Mouse (Mus musculus) intestine, postnatal 0 days (tissue): ENCODE measurements around the gene Mydgf. TPM values are rescaled to one million over a fixed set of nuclear protein-coding genes. Genes with fewer than 3 reads are reported as not detected.

Experiments
- ATAC-seq: fragments of 200-750 bp; cut with Nextera tagmentation; 2 replicates; pipeline ENCODE4 v1.8.0; 2017; ENCODE audit warnings: mild to moderate bottlenecking, moderate TSS enrichment, moderate library complexity
- H3K27ac ChIP-seq: fragments of 300-500 bp; sonication (generic); 2 replicates; pipeline ENCODE4 v1.5.1; 2014; ENCODE audit warnings: mild to moderate bottlenecking, low read depth, low read length, moderate library complexity
- H3K27me3 ChIP-seq: fragments of 300-500 bp; sonication (generic); replicated peaks from 2 replicates; pipeline ENCODE4 v1.6.1; 2014; ENCODE audit warnings: low read length, mixed read lengths; ENCODE audit not compliant: control insufficient read depth, insufficient read depth
- H3K36me3 ChIP-seq: fragments of 300-500 bp; sonication (generic); 2 replicates; pipeline ENCODE4 v1.6.1; 2014; ENCODE audit warnings: mild to moderate bottlenecking, moderate library complexity; ENCODE audit not compliant: control insufficient read depth, insufficient read depth
- H3K4me1 ChIP-seq: fragments of 300-500 bp; sonication (generic); replicated peaks from 2 replicates; pipeline ENCODE4 v1.6.1; 2014; ENCODE audit warnings: antibody characterized with exemption, low read length, mixed read lengths; ENCODE audit not compliant: control insufficient read depth, insufficient read depth
- H3K4me2 ChIP-seq: fragments of 300-500 bp; sonication (generic); replicated peaks from 2 replicates; pipeline ENCODE4 v1.6.1; 2014; ENCODE audit warnings: low read depth, mild to moderate bottlenecking, moderate library complexity
- H3K4me3 ChIP-seq: fragments of 300-500 bp; sonication (generic); 2 replicates; pipeline ENCODE4 v1.5.1; 2014; ENCODE audit warnings: low read depth, low read length
- H3K9ac ChIP-seq: fragments of 300-500 bp; sonication (generic); 2 replicates; pipeline ENCODE4 v1.6.1; 2014; ENCODE audit warnings: mild to moderate bottlenecking, low read depth, low read length
- H3K9me3 ChIP-seq: fragments of 300-500 bp; sonication (generic); 2 replicates; pipeline ENCODE4 v1.6.1; 2016; ENCODE audit warnings: mixed run types; ENCODE audit not compliant: control insufficient read depth
- CTCF ChIP-seq: sonication (generic); IDR thresholded peaks from 2 replicates; pipeline ENCODE4 v1.5.1; 2016; ENCODE audit warnings: low read depth, mild to moderate bottlenecking, control low read depth, antibody characterized with exemption, moderate library complexity
- WGBS: fragments of 180-500 bp; shearing (Covaris S2); extraction: QIAGEN DNeasy Blood & Tissue Kit; methylation state at CpG from one replicate; pipeline ENCODE4 v1.1.7; 2014; 5-methylcytosine and 5-hydroxymethylcytosine counted together
- polyA plus RNA-seq: library from polyadenylated mRNA; unstranded; fragments of >200 nt; fragmentation: Nextera tagmentation; extraction: Ambion mirVana; gene quantifications from 2 replicates; pipeline ENCODE4 v1.2.1, GENCODE M21; 2015

Gene Mydgf
- polyA plus RNA-seq, 1 experiment from 2014 or later, result 90.5 TPM

- no peaks in the 10 kb centered on the region for H3K36me3 ChIP-seq
- H3K27ac ChIP-seq, result no peak overlapping the region
- H3K4me1 ChIP-seq, result peaks cover 3% of the 10 kb centered on the region; the same call in 1 of the 2 replicates
- 4% methylated on average over 9 of the region's 9 CpGs for WGBS
- peaks cover 16% of the 10 kb centered on the region for H3K27me3 ChIP-seq
- H3K4me3 ChIP-seq, result no peak overlapping the region
- no peak overlapping the region for H3K9ac ChIP-seq
- TF ChIP-seq CTCF, result peak; percentile 97
- ATAC-seq, result no peak
- H3K9me3 ChIP-seq, result no peaks in the 10 kb centered on the region
- H3K4me2 ChIP-seq, result no peak overlapping the region
Observed at GRCm38 (mm10) chr17:56159729-56160128, 24.0 kb downstream of the Mydgf start.

GRCm38 (mm10) chr17:56153643-56154042 is 30.1 kb downstream of the Mydgf start:
- peak; percentile 73 for ATAC-seq

GRCm38 (mm10) chr17:56149897-56150296 is 33.8 kb downstream of the Mydgf start:
- WGBS, result 51% methylated on average over 2 of the region's 2 CpGs
- Histone ChIP-seq H3K9me3 (no peaks in the 10 kb centered on the region), H3K4me1 (no peaks in the 10 kb centered on the region; the same call in 1 of the 2 replicates), H3K4me3 (no peak overlapping the region), H3K36me3 (no peaks in the 10 kb centered on the region), H3K9ac (no peak overlapping the region), H3K4me2 (no peak overlapping the region), H3K27ac (no peak overlapping the region), H3K27me3 (peaks cover 29% of the 10 kb centered on the region)
- ATAC-seq, result no peak
- no peak for TF ChIP-seq CTCF

More at GRCm38 (mm10) chr17:56153643-56154042, 30.1 kb downstream of the Mydgf start:
- Histone ChIP-seq H3K4me3 (no peak overlapping the region), H3K36me3 (no peaks in the 10 kb centered on the region), H3K27me3 (peaks cover 28% of the 10 kb centered on the region), H3K9ac (no peak overlapping the region), H3K4me1 (no peaks in the 10 kb centered on the region; the same call in 1 of the 2 replicates), H3K9me3 (no peaks in the 10 kb centered on the region), H3K4me2 (no peak overlapping the region), H3K27ac (no peak overlapping the region)
- 24% methylated on average over 9 of the region's 9 CpGs for WGBS
- no peak for TF ChIP-seq CTCF

- Histone ChIP-seq H3K36me3 (no peaks in the 10 kb centered on the region), H3K4me1 (no peaks in the 10 kb centered on the region; the same call in 1 of the 2 replicates), H3K27me3 (peaks cover 36% of the 10 kb centered on the region), H3K9ac (no peak overlapping the region), H3K4me3 (no peak overlapping the region), H3K9me3 (no peaks in the 10 kb centered on the region), H3K27ac (no peak overlapping the region), H3K4me2 (peak overlapping the region; percentile 30)
- no peak for ATAC-seq
- 3% methylated on average over 26 of the region's 30 CpGs for WGBS
- TF ChIP-seq CTCF, result no peak
Observed at GRCm38 (mm10) chr17:56148790-56149618, 34.7 kb downstream of the Mydgf start.

GRCm38 (mm10) chr17:56148280-56148679 is 35.4 kb downstream of the Mydgf start:
- Histone ChIP-seq H3K36me3 (no peaks in the 10 kb centered on the region), H3K27ac (no peak overlapping the region), H3K4me2 (peak overlapping the region; percentile 30), H3K27me3 (peaks cover 42% of the 10 kb centered on the region), H3K4me1 (no peaks in the 10 kb centered on the region; the same call in 1 of the 2 replicates), H3K9ac (no peak overlapping the region), H3K4me3 (no peak overlapping the region), H3K9me3 (no peaks in the 10 kb centered on the region)
- TF ChIP-seq CTCF, result no peak
- ATAC-seq, result no peak
- WGBS, result 25% methylated on average over 9 of the region's 9 CpGs

GRCm38 (mm10) chr17:56147420-56147819 is 36.3 kb downstream of the Mydgf start:
- no peak overlapping the region for H3K27ac ChIP-seq
- H3K4me1 ChIP-seq, result no peaks in the 10 kb centered on the region; the same call in 1 of the 2 replicates
- no peak for ATAC-seq
- TF ChIP-seq CTCF, result no peak
- H3K4me3 ChIP-seq, result no peak overlapping the region
- H3K36me3 ChIP-seq, result no peaks in the 10 kb centered on the region
- H3K27me3 ChIP-seq, result peaks cover 47% of the 10 kb centered on the region
- no peak overlapping the region for H3K4me2 ChIP-seq
- WGBS, result 71% methylated on average over 12 of the region's 12 CpGs
- no peak overlapping the region for H3K9ac ChIP-seq
- no peaks in the 10 kb centered on the region for H3K9me3 ChIP-seq
